Mouse (Mus musculus) bone marrow, adult 2 months (tissue): ENCODE measurements at regions not wholly inside any gene's neighbourhood (a gene's known extent, or its start where the extent isn't known, plus 50 kb on each side); places are given as distances from the start of the nearest gene placed in this dataset.

ENCODE experiments used
- CTCF ChIP-seq: fragments of 200-500 bp; IDR thresholded peaks from 2 replicates; pipeline ENCODE4 v1.5.1; 2011; ENCODE audit warnings: low read length, control low read depth; ENCODE audit not compliant: control insufficient read depth, insufficient read depth
- POLR2A ChIP-seq: fragments of 200-500 bp; IDR thresholded peaks from 2 replicates; pipeline ENCODE4 v1.6.1; 2011; ENCODE audit warnings: low read depth, mild to moderate bottlenecking, control low read depth, low read length, borderline replicate concordance; ENCODE audit not compliant: control insufficient read depth

GRCm38 (mm10) chr4:33577631-33578030 is 267.5 kb downstream of the Rngtt start:
- TF ChIP-seq CTCF (no peak), POLR2A (no peak)
